Mouse (Mus musculus) neural tube, embryonic 14.5 days (tissue): ENCODE measurements around the gene Tas2r108. TPM values are rescaled to one million over a fixed set of nuclear protein-coding genes. Genes with fewer than 3 reads are reported as not detected.

Source experiments
- ATAC-seq: fragments of 200-750 bp; cut with Nextera tagmentation; 2 replicates; pipeline ENCODE4 v1.8.0; 2017; ENCODE audit warnings: low read depth, mild to moderate bottlenecking, moderate TSS enrichment, moderate library complexity
- H3K27ac ChIP-seq: fragments of 300-500 bp; sonication (generic); 2 replicates; pipeline ENCODE4 v1.5.1; 2014; ENCODE audit warnings: low read depth, mild to moderate bottlenecking, control low read depth, low read length, moderate library complexity, mixed read lengths
- H3K27me3 ChIP-seq: fragments of 300-500 bp; sonication (generic); 2 replicates; pipeline ENCODE4 v1.6.1; 2014; ENCODE audit warnings: low read length; ENCODE audit not compliant: control insufficient read depth, insufficient read depth
- H3K36me3 ChIP-seq: fragments of 300-500 bp; sonication (generic); 2 replicates; pipeline ENCODE4 v1.6.1; 2014; ENCODE audit warnings: low read length, mixed read lengths; ENCODE audit not compliant: control insufficient read depth, insufficient read depth
- H3K4me1 ChIP-seq: fragments of 300-500 bp; sonication (generic); 2 replicates; pipeline ENCODE4 v1.6.1; 2014; ENCODE audit warnings: low read length; ENCODE audit not compliant: control insufficient read depth, insufficient read depth
- H3K4me2 ChIP-seq: fragments of 300-500 bp; sonication (generic); 2 replicates; pipeline ENCODE4 v1.6.1; 2014; ENCODE audit warnings: mild to moderate bottlenecking, low read depth, low read length, control low read depth
- H3K4me3 ChIP-seq: fragments of 300-500 bp; sonication (generic); 2 replicates; pipeline ENCODE4 v1.5.1; 2014; ENCODE audit warnings: low read depth, low read length, control low read depth, mixed read lengths
- H3K9ac ChIP-seq: fragments of 300-500 bp; sonication (generic); replicated peaks from 2 replicates; pipeline ENCODE4 v1.6.1; 2014; ENCODE audit warnings: low read depth, mild to moderate bottlenecking, control low read depth, low read length, mixed read lengths
- H3K9me3 ChIP-seq: fragments of 300-500 bp; sonication (generic); 2 replicates; pipeline ENCODE4 v1.6.1; 2016; ENCODE audit warnings: low read length; ENCODE audit not compliant: control insufficient read depth
- WGBS: fragments of 180-500 bp; shearing (Covaris S2); extraction: QIAGEN DNeasy Blood & Tissue Kit; methylation state at CpG from one replicate; pipeline ENCODE4 v1.1.7; 2014; 5-methylcytosine and 5-hydroxymethylcytosine counted together
- polyA plus RNA-seq: library from polyadenylated mRNA; unstranded; fragments of >200 nt; fragmentation: Nextera tagmentation; extraction: Ambion mirVana; gene quantifications from 2 replicates; pipeline ENCODE4 v1.2.1, GENCODE M21; 2014

Gene Tas2r108
- polyA plus RNA-seq, 1 experiment from 2014 or later, result 0.27 TPM

DNA sequence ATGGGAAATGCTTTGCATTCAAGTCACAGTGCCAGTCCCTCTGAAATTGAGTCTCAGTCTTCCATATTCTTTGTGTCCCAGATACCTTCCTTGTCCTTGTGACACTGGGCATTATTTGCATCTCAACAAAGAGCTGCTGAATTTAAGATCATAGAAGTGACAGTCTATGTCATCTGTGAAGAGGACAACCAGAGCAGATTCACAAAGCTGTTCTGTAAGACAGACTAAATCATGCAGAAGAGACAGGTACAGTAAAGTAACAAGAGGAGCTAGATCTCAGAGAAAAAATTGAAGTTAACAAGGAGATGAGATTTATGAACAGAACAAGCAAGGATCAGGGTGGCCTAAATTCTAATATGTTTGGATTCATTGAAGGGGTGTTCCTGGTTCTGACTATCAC is 2.4 kb upstream of the Tas2r108 start, which contains the start of gene Tas2r137:
Tas2r137 (plus strand) TSS at position 301 of the 400 bp plus-strand sequence.
- Histone ChIP-seq H3K9me3 (no peaks in the 10 kb centered on the region), H3K4me2 (no peak within 1 kb of the TSS), H3K4me3 (no peak within 1 kb of the TSS), H3K36me3 (no peaks in the 10 kb centered on the region; the same call in 1 of the 2 replicates), H3K9ac (no peak within 1 kb of the TSS), H3K4me1 (no peaks in the 10 kb centered on the region), H3K27ac (no peak within 1 kb of the TSS), H3K27me3 (no peaks in the 10 kb centered on the region)
- ATAC-seq, result no peak

DNA sequence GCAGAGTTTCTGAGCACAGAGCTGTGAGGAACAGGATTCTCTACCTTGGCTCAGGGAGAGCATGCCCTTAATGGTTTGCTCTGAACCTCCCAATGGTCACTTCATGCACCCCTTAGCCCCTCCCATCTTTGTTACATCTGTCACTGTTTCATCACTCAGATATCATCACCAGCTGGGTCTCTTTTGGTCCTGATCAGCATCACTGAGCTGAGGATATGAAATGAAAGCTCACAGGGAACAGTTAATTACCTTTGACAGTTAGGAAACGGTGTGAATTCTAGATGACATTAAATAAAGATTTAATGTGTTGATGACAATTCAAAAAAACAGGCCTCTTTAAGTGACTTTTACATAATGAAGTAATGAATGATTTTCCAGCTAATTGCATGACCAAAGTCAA is 26.1 kb downstream of the Tas2r108 start, which contains the start of gene Prss37:
Prss37 (minus strand) TSS at position 101 of the 400 bp plus-strand sequence.
- Histone ChIP-seq H3K9ac (no peak within 1 kb of the TSS), H3K4me1 (no peaks in the 10 kb centered on the region), H3K9me3 (no peaks in the 10 kb centered on the region), H3K27me3 (no peaks in the 10 kb centered on the region), H3K36me3 (no peaks in the 10 kb centered on the region), H3K4me3 (no peak within 1 kb of the TSS), H3K4me2 (no peak within 1 kb of the TSS), H3K27ac (no peak within 1 kb of the TSS)
- 59% methylated on average over 1 of the region's 1 CpGs for WGBS
- no peak for ATAC-seq

Other genes with a start within 250 kb of the Tas2r108 start
- gene Agk, start 168.4 kb upstream of the Tas2r108 start, polyA plus RNA-seq, result 59.8 and 72.2 TPM in 2 replicates
- 16.3 and 17.0 TPM in 2 replicates for gene E330009J07Rik, start 57.4 kb upstream of the Tas2r108 start, polyA plus RNA-seq
- gene Wee2, start 54.4 kb upstream of the Tas2r108 start, polyA plus RNA-seq, result 0.09 and 0.25 TPM in 2 replicates
- gene Ssbp1, start 22.2 kb upstream of the Tas2r108 start, polyA plus RNA-seq, result 84.0 and 97.3 TPM in 2 replicates
- gene Tas2r137, start 2.3 kb upstream of the Tas2r108 start, polyA plus RNA-seq, result 0.25 TPM in 1 of 2 replicates, not detected in the other
- not detected in 2 replicates for gene Prss37, start 26.0 kb downstream of the Tas2r108 start, polyA plus RNA-seq
- 0.12 and 0.36 TPM in 2 replicates for gene Olfr461, start 61.5 kb downstream of the Tas2r108 start, polyA plus RNA-seq
- gene Olfr460, start 76.0 kb downstream of the Tas2r108 start, polyA plus RNA-seq, result 0.08 TPM in 1 of 2 replicates, not detected in the other
- gene Clec5a, start 92.3 kb downstream of the Tas2r108 start, polyA plus RNA-seq, result 0.59 and 0.63 TPM in 2 replicates
- gene Tas2r138, start 119.8 kb downstream of the Tas2r108 start, polyA plus RNA-seq, result not detected in 2 replicates
- gene Mgam, start 135.3 kb downstream of the Tas2r108 start, polyA plus RNA-seq, result 0.14 and 0.17 TPM in 2 replicates